Mouse (Mus musculus) liver, adult 2 months (tissue): ENCODE results near the gene Ren1.

Source experiments
- CTCF ChIP-seq: fragments of 200-500 bp; IDR thresholded peaks from 2 replicates; pipeline ENCODE4 v1.5.1; 2011; ENCODE audit warnings: low read depth, low read length, control low read depth
- POLR2A ChIP-seq: fragments of 200-500 bp; IDR thresholded peaks from 2 replicates; pipeline ENCODE4 v1.6.1; 2011; ENCODE audit warnings: low read length, control low read depth; ENCODE audit not compliant: insufficient read depth; ENCODE audit errors: extremely low read depth

DNA sequence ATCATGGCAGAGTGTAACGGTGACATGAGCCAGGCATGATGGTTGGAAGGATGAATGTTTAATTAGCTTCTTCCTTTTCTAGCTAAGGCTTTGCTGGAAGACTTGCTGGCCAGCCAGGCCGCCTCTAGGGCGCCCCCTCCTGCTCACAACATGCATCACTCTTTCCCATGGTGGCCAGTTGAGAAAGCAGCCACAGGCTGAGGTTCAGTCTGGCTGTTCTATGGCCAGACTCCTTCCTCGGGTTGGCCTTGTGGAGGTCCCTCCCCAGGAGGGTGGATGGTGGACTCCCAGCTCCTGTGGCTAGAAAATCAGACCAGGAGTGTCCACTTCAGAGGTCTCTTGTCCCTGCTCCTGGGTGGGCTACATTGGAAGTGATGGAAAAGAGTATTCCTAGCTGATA is 43.5 kb upstream of the Ren1 start:
- TF ChIP-seq CTCF = peak; percentile 96
- no peak for TF ChIP-seq POLR2A
